Mouse (Mus musculus) liver, adult 2 months (tissue): ENCODE results near the gene Klf1. TPM values are rescaled to one million over a fixed set of nuclear protein-coding genes. Genes with fewer than 3 reads are reported as not detected.

Source experiments
- DNase-seq: peaks from one replicate; pipeline ENCODE4 v3.0.0-alpha.2; 2011; ENCODE audit warnings: low read depth, low spot score; ENCODE audit errors: extremely low read depth
- H3K27ac ChIP-seq: fragments of 200-500 bp; replicated peaks from 2 replicates; pipeline ENCODE4 v1.5.1; 2012; ENCODE audit warnings: low read depth, mild to moderate bottlenecking, control low read depth, inconsistent platforms, low read length; ENCODE audit not compliant: insufficient read depth
- H3K27me3 ChIP-seq: fragments of 200-500 bp; 2 replicates; pipeline ENCODE4 v1.6.1; 2012; ENCODE audit warnings: mild to moderate bottlenecking, moderate library complexity, low read length, inconsistent platforms; ENCODE audit not compliant: control insufficient read depth, insufficient read depth
- H3K36me3 ChIP-seq: fragments of 200-500 bp; 2 replicates; pipeline ENCODE4 v1.6.1; 2012; ENCODE audit warnings: low read length, inconsistent platforms; ENCODE audit not compliant: control insufficient read depth, insufficient read depth
- H3K4me1 ChIP-seq: fragments of 200-500 bp; 2 replicates; pipeline ENCODE4 v1.6.1; 2011; ENCODE audit warnings: low read length; ENCODE audit not compliant: control insufficient read depth, insufficient read depth
- H3K4me3 ChIP-seq: fragments of 200-500 bp; 2 replicates; pipeline ENCODE4 v1.5.1; 2011; ENCODE audit warnings: low read depth, mild to moderate bottlenecking, control low read depth, low read length, moderate library complexity; ENCODE audit not compliant: insufficient read depth
- H3K79me2 ChIP-seq: fragments of 200-500 bp; 2 replicates; pipeline ENCODE4 v1.6.1; 2012; ENCODE audit warnings: inconsistent platforms, mild to moderate bottlenecking, low read length, moderate library complexity; ENCODE audit not compliant: control insufficient read depth, insufficient read depth
- H3K9ac ChIP-seq: fragments of 200-500 bp; 2 replicates; pipeline ENCODE4 v1.6.1; 2012; ENCODE audit warnings: low read depth, mild to moderate bottlenecking, control low read depth, inconsistent platforms, low read length
- CTCF ChIP-seq: fragments of 200-500 bp; IDR thresholded peaks from 2 replicates; pipeline ENCODE4 v1.5.1; 2011; ENCODE audit warnings: low read depth, low read length, control low read depth
- POLR2A ChIP-seq: fragments of 200-500 bp; IDR thresholded peaks from 2 replicates; pipeline ENCODE4 v1.6.1; 2011; ENCODE audit warnings: low read length, control low read depth; ENCODE audit not compliant: insufficient read depth; ENCODE audit errors: extremely low read depth
- WGBS: fragments of 180-500 bp; shearing (Covaris S2); methylation state at CpG from one replicate; pipeline ENCODE4 v1.1.7; 2018; 5-methylcytosine and 5-hydroxymethylcytosine counted together
- polyA plus RNA-seq: library from polyadenylated mRNA; depleted of rRNA; stranded (reverse); fragments of >200 nt; gene quantifications from 2 replicates; pipeline ENCODE4 v1.2.3, GENCODE M21; 2012
- total RNA-seq: library from RNA; depleted of rRNA; stranded (reverse); fragments of >200 nt; gene quantifications from 2 replicates; pipeline ENCODE4 v1.2.3, GENCODE M21; 2014

Klf1 gene
- total and polyA plus RNA-seq, 2 experiments = 5.8 to 6.6 TPM

DNA sequence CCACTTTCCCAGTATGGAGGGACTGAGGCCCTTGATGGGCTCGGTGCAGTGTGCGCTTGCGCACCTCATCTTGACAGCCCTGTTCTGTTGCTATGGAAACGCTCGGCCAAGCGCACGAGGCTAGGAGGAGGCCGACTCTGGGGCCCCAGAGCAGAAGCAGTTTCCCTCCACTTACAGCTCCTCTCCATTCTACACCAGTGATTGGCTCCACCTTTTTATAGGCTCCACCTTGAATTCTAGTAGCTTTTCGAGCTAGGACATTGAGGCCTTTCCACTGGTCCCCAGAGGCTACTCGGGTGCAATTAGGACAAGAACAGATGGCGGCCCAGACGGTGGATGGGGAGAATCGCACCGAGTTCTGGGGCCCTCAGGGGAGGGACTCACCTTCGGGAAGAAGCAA, 33.1 kb downstream of the Klf1 start:
- Histone ChIP-seq H3K36me3 (no peaks in the 10 kb centered on the region), H3K4me1 (no peaks in the 10 kb centered on the region), H3K27ac (no peak overlapping the region), H3K4me3 (no peak overlapping the region), H3K27me3 (peaks cover 22% of the 10 kb centered on the region), H3K79me2 (no peaks in the 10 kb centered on the region), H3K9ac (no peak overlapping the region)
- DNase-seq = no peak
- TF ChIP-seq CTCF (no peak), POLR2A (no peak)
- WGBS = 6% methylated on average over 15 of the region's 15 CpGs

DNA sequence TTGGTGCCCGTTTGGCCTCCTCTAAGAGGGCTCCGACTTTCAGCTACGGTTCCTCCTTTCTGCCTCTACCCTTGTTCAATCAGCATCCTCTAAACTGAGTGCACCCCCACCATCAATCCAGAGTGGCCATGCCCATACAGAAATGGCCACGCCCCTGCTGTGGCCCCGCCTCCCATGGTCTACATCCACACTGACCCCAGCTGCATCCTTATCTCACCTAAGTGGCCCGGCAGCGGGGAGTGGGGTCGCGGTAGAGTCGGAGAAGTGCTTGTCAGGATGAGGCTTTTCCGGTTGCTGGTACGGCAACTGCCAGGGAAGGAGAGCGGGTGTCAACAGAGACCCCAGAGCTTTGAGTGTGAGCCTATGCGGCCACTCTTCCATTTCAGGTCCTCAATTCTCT, 33.8 kb downstream of the Klf1 start:
- H3K27me3 ChIP-seq = peaks cover 22% of the 10 kb centered on the region

DNA sequence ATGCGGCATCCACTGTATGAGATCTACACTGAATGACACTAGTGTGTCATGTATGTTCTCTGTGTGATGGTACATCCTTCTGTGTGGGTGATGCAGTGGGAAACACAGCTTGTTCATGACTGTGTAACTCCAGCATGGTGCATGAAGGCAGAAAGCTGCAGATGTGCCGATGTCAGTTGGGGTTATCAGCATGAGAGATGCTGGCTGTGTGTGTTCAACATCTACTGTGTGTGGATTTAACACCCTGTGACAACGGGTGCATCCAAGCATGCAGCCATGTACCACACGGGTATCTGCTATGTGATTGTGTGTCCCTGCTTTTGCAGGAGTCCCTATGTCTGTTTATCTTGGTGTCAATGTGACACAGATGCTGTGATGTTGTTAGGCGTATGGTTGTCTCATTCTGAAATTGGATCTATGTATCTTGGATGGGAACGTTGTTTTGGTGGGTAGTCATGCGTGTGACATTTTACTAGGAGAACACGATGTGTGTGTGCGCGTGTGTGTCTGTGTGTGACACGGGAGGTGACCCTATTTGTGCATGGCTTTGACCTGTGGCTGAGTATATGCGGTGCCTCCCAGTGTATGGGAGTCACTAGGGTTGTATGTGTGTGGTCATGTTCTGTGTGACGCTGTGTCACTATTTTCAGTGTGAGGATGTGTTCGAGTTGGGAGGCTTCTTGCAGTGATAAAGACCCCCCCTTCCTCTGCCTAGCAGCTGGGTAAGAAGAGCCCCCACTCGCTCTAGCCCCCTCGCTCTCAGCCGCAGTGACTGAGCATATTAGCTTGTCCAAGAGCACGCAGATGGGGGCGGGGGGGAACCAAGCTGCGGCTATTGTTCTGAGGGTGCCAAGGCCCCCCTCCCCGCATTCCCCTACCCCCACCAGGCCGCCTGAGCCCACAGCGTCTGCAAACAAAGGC, 34.6 kb downstream of the Klf1 start:
- H3K4me3 ChIP-seq = no peak overlapping the region
- no peak overlapping the region for H3K9ac ChIP-seq
- peaks cover 22% of the 10 kb centered on the region for H3K27me3 ChIP-seq
- no peaks in the 10 kb centered on the region for H3K79me2 ChIP-seq
- no peak for DNase-seq
- H3K27ac ChIP-seq = no peak overlapping the region
- TF ChIP-seq POLR2A = no peak
- TF ChIP-seq CTCF = no peak
- 22% methylated on average over 23 of the region's 23 CpGs for WGBS
- no peaks in the 10 kb centered on the region for H3K4me1 ChIP-seq
- H3K36me3 ChIP-seq = no peaks in the 10 kb centered on the region

More for the DNA sequence above, 33.8 kb downstream of the Klf1 start:
- H3K4me3 ChIP-seq = no peak overlapping the region
- H3K36me3 ChIP-seq = no peaks in the 10 kb centered on the region
- no peaks in the 10 kb centered on the region for H3K4me1 ChIP-seq
- DNase-seq = no peak
- WGBS = 8% methylated on average over 14 of the region's 14 CpGs
- no peak overlapping the region for H3K9ac ChIP-seq
- TF ChIP-seq CTCF (no peak), POLR2A (no peak)
- H3K79me2 ChIP-seq = no peaks in the 10 kb centered on the region
- H3K27ac ChIP-seq = no peak overlapping the region

DNA sequence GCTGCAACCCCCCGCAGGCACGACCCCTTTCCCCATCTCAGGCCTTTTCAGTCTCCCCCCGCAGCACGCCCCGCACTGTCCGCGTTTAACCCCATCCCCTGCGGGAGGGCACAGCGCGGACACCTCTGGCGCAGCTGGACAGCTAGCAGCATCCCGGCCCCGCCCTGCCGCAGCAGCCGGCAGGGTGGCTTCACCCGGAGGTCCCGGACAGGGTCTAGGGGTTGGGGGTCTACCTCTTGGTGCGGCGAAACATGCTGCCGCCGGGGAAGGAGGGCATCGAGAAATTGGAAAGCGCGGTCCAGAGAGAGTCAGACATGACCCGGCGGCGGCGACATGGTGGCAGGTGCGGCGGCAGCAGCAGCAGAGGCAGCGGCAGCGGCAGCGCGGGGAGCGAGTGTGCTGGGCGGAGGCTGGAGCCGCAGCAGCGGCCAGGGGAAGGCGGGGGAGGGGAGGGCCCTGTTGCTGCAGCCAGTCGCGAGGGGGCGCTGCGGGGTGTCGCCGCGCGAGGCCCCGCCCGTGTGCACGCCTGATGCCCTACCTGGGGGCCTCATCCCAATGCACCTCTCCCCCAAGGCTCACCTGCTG, 35.3 kb downstream of the Klf1 start, which contains the start of gene Mast1:
Mast1 (minus strand) TSS at position 398 of the 585 bp plus-strand sequence.
- Histone ChIP-seq H3K4me1 (no peaks in the 10 kb centered on the region), H3K27me3 (peaks cover 22% of the 10 kb centered on the region), H3K27ac (no peak within 1 kb of the TSS), H3K36me3 (no peaks in the 10 kb centered on the region), H3K9ac (no peak within 1 kb of the TSS), H3K79me2 (no peaks in the 10 kb centered on the region), H3K4me3 (no peak within 1 kb of the TSS)
- 2% methylated on average over 48 of the region's 50 CpGs for WGBS
- no peak for TF ChIP-seq POLR2A
- TF ChIP-seq CTCF = peak; percentile 74
- no peak for DNase-seq

DNA sequence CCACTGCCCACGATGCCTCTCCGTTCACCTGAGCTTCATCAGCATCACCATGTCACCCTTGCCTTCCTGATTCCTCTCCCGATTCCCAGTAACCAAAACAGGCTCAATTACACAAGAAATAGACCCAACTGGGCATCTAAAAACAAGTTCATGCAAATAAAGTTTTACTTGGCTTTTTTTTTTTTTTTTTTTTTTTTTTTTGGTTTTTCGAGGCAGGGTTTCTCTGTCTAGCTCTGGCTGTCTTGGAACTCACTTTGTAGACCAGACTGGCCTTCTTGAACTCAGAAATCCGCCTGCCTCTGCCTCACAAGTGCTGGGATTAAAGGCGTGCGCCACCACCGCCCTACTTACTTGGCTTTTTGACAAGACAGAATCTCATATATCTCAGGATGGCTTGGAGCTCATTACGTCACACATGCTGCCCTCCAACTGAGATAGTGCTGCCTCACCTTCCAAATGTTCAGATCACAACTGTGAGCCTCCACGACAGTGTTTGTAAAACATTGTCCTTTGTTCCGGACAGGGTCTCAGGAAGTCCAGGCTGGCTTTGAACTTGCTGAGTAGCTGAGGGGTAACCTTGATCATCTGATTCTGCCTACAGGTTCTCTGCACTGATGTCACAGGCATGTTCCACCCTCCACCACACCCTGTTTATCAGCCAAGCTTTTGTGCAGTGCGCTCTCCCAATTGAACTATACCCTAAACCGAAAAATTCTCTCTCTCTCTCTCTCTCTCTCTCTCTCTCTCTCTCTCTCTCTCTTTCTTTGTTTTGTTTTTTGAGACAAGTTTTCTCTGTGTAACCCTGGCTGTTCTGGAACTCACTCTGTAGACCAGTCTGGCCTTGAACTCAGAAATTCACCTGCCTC, 36.1 kb downstream of the Klf1 start:
- no peaks in the 10 kb centered on the region for H3K36me3 ChIP-seq
- 65% methylated on average over 13 of the region's 13 CpGs for WGBS
- no peak for DNase-seq
- no peaks in the 10 kb centered on the region for H3K4me1 ChIP-seq
- peaks cover 22% of the 10 kb centered on the region for H3K27me3 ChIP-seq
- no peak overlapping the region for H3K4me3 ChIP-seq
- no peak overlapping the region for H3K9ac ChIP-seq
- no peaks in the 10 kb centered on the region for H3K79me2 ChIP-seq
- H3K27ac ChIP-seq = no peak overlapping the region
- no peak for TF ChIP-seq POLR2A
- TF ChIP-seq CTCF = no peak
